Mouse (Mus musculus) natural killer cell, adult 2 months (primary cell): Measurements from ENCODE around the gene Ptprt.
"Not testable (repeated sequence)": the region's sequence is repeated elsewhere in the genome, so short reads cannot be mapped to it uniquely, and the experiment has no call there.

Experiments used
- DNase-seq, 2 experiments: peaks; one replicate each; pipeline ENCODE4 v3.0.0; 2022; ENCODE audit warnings: low spot score in 2 of 2

The Ptprt gene

DNA sequence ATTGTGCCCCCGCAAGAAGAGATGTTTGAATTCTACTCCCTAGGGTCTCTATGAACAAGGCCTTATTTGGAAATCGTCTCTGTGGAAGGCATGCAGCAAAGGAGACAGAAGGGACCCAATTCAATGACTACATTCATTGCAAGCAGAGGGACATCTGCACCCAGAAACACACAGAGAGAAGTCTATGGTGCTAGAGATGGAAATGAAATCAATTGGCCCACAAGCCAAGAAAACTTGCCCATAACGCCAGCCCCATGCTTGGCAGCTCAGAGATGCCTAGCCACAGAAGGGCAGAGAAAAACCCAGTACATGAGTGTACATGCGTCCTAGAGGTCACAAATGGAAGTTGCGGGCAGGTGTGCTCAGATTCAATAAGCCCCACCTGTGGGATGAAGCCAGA lies 443.1 kb downstream of the Ptprt start:
- DNase-seq, result no peak

DNA sequence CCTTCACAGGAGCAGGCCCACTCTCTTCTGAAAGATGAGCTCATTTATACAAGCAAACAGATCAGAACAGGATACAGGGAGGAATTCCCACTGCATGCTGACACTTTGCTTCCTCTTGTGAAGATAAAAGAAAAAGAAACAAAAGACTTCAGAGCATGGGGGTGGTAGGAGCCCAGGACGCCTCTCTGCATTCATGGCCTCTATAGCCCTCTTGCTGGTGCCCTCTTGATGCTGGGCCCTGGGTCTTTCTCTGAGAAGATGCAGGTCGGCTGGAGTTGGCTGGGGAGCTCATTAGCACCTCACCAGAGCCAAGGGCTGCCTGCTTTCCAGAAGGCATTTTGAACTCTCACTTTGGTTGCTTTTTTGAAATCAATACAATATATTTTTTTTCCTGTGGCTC lies 448.6 kb downstream of the Ptprt start:
- no peak for DNase-seq

DNA sequence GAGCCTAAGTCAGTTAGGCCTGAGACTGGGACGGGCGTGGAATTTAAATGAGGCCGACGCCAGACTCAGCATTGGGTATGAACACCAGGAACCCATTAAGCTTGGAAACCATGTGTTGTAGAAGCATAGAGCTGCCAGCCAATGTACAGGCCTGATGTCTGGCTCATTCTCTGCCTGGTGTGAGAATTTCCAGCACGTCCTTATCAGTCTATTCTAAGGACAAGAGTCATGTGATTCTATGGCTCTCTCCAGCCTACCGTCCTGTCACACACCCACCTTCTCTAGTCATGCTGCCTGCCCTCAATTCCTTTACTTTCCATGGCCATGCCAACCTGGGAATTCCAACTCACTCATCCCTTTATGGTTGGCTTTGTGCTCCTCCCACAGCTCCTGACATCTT lies 450.4 kb downstream of the Ptprt start:
- no peak for DNase-seq

DNA sequence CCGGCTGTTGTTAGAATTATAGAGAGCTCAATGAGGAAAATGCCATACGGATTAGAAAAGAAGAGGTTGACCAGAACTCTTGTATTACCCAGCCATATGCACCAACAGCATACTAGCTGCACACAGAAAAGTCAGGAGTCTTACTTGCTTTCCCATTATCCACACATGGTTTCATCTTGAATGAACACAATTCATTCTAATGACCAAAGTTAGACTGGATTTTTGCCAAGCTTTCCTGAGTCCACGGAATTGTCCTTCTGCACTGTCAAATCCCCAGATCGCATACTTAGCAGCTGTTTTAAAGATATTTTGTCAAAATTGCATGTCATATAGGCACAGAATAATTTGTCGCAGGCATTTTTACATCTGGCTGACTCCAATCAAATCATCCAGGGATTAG lies 463.6 kb downstream of the Ptprt start:
- no peak for DNase-seq

DNA sequence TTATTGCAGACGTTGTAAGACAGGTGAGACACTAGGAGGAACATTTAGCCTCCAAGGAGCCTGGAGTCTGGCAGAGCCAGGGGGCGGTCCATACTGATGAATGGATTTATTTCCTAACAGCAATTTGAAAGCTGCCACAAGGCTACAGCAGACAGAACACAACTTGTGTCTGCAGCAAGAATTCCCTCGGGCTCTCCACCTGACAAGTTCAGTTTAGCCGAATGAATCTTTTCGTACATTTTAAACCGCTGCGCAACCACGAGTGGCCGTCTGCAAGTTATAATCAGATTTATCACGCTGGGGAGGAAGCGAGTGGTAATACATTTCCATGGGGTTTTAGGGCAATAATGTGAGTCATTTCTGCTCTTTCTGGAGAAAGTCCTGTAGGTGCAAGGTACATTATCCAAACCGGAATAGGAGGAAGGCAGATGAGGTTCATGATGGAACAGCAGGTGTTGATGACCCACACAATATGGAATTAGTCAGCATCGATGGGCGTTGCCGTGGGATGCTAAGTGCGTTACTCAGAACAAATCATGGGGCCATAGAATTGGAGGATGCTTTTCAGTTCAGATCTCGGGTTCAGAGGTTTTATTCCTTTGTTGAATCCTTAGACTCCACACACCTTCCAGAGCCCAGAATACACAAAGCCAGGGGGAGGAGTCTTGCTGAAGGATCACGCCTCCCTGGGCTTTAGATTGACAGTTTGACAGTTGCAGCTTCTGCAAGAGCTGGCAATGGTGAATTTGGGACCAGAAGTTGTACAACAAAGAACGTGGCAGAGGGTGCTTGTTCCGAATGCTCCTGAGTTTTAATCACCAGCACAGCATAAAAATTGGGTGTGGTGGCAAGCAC lies 478.1 kb downstream of the Ptprt start:
- no peak for DNase-seq

DNA sequence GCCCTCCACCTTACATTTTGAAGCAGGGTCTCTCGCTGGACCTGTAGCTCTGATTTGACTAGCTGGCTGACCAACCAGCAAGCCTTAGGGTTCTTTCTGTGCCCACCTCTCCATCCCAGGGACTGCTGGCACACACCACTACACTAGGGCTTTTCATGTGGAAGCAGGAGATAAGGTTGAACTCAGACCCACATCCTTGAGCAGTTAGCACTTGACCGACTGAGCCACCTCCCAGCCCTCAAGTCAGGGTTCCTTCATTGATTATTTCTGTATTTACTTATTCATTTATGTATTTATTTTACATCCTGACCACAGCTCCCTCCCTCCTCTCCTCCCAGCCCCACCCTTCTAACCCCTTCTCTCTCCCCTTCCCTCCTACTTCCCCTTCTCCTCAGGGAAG lies 479.1 kb downstream of the Ptprt start:
- DNase-seq, result no peak

DNA sequence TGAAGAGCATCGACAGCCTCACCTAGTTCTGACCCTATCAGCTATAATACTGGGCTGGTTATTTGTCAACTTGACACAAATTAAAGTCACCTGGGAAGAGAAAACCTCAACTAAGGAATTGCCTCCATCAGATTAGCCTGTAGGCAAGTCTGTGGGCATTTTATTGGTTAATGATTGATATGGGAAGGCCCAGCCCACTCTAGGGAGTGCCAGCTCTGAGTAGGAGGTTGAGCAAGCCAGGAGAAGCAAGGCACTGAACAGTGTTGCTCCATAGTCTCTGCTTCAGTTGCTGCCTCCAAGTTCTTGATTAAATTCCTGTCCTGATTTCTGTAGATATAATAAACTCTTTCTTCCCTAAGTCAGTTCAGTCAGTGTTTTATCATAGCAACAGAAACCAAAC lies 488.4 kb downstream of the Ptprt start:
- DNase-seq, result no peak

DNA sequence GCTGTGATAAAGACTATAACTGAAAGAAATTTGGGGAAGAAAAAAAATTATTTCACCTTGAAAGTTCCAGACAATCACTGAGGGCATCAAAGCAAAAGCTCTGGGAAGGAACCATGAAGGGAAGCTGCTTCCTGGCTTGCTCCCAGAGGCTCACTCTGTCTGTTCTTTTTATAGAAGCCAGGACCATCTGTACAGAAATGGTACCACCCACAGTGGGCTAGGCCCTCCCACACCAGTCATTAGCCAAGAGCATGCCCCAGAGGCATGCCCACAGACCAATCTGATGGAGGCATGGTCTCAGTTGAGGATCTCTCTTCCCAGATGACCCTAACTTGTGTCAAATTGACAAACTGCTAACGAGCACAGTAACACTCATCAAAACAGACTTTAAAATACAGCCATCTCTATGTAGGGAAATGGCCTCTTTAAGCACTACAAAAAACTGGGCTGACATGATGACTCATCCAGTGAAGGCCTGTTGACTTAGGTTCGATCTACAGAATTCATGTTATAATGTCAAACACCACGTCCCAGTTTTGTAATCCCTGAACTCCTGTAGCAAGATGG lies 519.0 kb downstream of the Ptprt start:
- no peak for DNase-seq

DNA sequence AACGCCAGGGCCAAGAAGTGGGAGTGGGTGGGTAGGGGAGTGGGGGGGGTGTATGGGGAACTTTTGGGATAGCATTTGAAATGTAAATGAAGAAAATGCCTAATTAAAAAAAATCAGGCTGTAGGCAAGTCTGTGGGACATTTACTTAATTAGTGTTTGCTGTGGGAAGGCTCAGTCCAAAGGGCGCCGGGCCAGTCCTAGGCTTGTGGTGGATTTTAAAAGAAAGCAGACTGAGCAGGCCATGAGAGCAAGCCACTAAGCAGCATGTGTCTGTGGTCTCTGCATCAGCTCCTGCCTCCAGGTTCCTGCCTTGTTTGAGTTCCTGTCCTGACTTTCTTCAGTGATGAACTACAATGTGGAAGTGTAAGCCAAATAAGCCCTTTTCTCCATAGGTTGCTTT lies 524.8 kb downstream of the Ptprt start:
- not testable (repeated sequence) for DNase-seq

DNA sequence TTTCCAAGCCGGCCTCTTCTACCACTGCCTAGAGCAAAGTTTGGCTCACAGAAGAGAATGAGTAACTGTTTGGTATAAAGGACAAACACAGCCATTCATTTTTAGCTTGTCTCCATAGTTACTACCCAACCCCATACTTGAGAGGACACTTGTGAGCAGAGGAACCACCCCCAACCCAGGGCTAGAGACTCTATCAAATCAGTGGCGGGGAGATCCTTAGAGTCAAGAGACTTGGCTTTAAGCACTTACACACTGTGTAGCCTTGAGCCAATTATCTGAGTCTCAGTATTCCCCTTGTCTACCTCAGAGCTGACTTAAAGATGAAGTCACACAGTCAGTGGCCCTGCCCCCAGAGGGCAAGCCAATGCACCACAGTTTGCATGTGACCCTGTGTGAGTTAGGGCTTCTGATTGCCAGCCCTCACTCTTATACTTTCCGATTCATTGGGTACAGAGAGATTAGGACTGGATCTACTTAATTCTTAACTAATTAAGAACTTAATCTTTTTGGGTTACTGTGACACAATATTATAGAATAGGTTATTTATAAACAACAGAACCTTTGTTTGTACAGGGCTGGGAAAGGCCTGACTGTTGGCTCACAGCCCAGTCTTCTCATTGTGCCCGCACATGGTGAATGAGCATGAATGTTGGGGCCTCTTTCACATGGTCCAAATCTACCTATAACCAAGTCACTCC lies 529.2 kb downstream of the Ptprt start:
- DNase-seq, result no peak

DNA sequence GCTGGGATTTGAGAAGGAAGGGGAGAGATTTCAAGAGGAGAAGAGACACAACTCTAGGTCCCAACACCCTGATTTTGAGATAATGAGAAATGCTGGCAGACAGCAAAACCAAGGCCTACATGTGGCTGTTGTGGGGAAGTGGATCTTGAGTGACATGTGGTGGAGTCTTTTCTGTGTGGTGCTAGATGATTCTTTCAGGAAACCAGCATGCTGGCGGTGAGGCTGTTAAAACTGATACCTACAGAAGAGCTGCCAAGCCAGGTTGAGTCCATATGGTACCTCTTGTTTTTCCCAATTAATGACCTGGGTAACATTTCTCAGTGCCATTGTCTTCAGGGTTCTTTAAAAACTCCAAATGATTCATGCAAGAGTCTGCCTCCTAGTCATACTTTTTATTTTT lies 531.1 kb downstream of the Ptprt start:
- DNase-seq, result no peak

DNA sequence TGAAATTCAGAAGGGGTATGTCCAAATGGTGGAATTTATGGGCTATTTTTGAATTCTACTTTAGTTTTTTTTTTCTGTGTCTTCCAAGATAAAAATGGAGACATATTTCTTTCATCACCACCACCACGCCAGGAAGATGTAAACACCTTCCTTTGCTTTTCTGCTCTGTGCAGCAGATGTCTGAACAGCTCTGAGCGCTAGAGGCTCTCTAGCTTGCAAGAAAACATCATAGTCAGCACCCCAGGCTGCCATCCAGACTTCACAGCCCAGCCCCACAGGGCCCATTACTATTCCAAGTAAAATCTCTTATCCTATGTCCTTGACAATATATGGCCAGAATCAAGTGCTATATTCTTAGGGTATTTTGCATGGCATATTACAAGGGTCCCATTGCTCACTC lies 542.9 kb downstream of the Ptprt start:
- no peak for DNase-seq

DNA sequence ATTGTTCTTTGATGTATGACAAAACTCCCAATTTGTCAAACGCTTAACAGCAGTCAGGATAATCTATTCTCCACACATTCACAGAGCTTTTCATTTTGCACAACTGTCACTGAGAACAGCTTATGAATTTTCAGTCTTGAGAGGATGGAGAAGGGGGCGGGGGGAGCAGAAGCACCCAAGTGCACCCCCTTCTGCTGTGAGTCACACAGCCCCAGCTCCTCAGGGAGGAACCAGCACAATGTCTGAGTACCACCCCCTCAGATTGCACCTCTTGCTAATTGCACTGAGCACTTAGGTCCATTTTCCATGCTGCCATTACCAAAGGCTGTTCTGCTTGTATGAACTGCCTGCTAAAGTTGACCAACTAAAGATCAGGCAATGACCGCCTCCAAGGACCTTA lies 578.6 kb downstream of the Ptprt start:
- no peak for DNase-seq

DNA sequence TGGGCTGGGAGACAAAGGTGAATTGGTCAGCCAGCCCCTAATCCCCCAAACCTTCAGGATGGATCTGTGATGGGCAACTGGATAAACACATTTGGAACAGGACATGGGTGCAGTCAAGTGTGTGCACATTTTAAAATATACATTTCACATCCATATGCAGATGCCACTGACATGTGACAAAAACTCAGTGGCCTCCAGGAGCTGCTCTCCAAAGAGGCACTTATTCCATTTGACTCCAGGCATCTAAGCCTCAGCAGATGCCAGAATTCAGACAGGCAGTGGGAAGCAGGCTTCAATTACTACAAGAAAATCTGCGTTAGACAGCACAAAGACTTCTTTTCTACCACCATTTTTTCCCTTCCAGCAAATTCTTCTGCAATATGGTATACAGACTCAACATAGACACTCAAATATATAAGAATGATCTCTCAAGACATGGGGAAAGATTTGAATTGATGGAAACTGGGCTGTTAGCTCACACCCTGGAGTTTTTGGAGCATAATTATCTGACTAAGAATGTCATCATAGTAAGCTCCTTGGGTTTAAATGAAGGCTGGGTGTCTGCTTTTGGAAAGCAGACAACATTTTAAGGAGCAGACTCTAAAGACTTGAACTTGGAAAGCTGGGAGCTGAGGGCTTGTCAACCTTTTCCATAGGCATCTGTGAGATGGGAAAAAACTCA lies 580.1 kb downstream of the Ptprt start:
- no peak for DNase-seq

DNA sequence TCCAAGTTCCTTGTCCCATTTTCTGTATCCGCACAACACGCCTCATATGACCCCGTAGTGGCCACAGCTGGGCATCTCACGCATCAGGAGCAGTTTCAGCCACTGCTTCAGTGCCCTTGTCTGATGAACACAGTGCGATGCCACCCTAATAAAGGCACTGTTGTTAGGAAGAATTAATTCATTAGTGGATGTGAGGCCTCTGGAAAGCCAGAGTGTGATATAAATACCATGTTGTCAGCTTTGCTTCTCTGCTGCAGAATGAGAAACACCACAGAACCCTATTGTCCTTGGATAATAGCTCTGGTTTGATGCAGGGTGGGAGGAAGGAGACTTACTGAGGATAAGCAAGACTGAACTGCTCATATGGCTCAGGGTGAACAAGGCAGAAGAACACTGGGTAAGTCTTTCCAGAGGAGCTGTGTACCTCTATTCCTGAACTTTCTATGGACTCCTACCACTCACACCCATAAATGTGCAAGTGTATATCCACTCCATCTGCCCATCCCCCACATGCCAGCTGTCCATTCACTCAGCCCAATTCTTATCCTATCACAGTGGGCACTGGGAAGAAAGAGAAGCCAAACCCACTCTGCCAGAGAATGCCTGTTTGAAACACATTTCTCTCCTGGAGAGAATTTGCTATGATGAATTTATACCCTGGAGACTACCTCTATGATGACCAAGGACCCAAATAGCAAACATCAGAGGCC lies 582.2 kb downstream of the Ptprt start:
- no peak for DNase-seq

DNA sequence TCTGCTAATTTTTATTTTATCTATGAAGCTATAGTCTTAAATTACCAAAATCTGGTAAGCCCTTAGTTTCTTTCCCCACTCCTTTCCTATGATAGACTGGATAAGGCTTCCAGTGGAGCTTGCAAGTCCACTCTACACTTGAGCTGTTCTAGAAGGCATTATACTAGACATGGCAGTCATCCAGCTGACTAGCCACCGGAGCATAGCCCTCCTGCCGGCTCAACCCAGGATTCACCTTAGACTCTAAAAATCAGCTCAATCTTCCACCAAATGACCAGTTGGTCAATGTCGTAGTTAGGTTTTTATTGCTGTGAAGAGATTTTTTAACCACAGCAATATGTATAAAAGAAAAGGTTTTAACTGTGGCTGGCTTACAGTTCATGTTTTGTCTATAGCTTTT lies 608.1 kb downstream of the Ptprt start:
- DNase-seq, result no peak

DNA sequence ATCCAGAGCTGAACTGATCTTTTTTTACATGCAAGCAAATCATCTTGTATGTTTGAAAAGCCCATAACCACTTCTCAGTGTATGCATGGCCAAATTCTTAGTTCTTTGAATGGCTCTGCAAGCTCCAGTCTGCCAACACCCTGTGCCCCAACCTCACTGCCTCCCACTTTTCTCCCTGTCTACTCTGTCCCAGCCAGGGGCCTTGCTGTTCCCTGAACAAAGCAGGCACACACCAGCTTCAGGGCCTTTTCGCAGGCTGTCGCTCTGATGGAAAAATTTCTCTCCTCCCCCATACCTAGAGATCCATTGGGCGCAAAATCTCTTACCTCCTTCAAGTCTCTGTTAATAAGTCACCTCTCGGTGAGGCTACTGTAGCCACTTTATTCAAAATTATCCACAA lies 610.7 kb downstream of the Ptprt start:
- no peak for DNase-seq

DNA sequence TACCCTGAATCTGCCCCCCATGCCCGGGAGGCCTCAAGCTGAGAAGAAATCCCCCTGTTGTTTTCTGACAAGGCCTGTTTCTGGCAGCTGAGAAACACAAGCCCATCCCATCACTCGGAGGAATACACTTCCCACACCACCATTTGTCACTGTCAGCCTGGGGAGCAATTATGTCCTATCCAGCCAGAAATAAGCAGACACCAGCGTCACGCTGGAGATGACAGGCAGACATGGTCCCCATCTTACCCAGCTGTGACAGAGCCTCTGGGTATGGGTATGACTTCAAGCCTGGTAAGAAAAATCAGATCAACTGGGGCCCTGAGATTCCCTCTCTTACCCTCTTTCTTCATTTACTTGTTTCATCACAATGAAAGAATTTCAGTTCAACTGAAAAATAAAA lies 625.3 kb downstream of the Ptprt start:
- no peak for DNase-seq

DNA sequence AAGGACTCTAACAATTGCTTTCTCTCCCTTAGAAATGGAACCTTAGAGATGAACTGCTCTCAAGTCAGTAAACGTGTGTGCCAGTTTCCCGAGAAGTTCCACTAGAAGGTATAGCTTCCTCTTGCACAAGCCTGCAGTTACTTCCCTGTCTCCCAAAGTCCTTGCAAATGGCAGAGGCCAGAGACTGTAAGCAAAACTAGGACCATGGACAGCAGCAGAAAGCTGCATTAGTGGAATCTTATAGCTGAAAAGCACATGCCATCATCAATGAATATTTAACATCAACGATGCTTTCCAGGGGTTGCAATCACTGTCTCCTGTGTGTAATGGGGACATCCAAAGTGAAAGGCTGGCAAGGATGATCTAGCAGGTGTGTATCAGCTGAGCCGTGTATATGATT lies 629.3 kb downstream of the Ptprt start:
- no peak for DNase-seq

DNA sequence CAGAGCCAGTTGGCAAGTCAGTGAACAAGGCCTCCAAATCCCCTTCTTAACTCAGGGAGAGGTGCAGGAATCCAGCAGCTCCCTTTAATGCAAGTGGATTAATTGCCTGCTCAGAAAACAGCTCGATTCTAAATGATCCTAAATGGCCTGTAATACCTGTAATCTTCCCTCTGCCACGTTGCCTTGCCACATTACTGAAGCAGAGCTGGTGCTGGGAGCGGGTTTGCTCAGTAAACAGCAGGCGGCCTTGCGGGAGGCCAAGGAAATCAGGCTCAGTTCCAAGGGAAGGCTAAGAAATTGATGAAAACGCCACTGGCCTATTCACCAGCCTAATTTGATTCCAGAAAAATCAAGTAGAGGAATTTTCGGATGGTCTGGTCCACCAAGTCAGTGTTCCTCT lies 659.9 kb downstream of the Ptprt start:
- DNase-seq, result no peak

DNA sequence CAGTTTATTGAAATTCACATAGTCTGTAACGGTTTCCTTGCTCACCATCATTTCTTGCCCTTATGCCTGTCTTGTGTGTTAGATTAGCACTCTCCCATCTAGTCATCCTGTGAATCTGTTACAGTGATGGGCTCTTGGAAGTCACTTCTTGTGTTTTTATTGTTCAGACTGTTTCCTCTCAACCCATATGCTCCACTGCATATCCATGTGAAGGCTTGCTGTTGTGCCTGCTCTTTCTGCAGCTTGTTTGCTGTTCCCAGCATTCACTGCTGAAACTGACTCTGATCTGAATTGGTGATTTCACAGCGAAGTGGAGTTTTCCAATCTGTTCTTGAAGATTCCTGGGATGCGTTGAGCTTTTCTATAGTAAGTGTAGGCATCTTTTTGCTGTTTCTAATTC lies 678.6 kb downstream of the Ptprt start:
- no peak for DNase-seq
